Mouse (Mus musculus) T-helper 1 cell (primary cell): ENCODE measurements around the gene Flvcr1.

Experiments
- in situ Hi-C: fragments of 300-600 bp; cut with MboI, MseI; formaldehyde crosslinking; loops from one replicate; pipeline ENCODE4 v1.15.1; 2025; ENCODE audit warnings: high pct_unique_total_duplicates

Gene Flvcr1

GRCm38 (mm10) chr1:191026021-191026713 is at the start of gene Flvcr1:
Flvcr1 (minus strand) TSS chr1:191026158.
- in situ Hi-C loops, result no loop called here

DNA sequence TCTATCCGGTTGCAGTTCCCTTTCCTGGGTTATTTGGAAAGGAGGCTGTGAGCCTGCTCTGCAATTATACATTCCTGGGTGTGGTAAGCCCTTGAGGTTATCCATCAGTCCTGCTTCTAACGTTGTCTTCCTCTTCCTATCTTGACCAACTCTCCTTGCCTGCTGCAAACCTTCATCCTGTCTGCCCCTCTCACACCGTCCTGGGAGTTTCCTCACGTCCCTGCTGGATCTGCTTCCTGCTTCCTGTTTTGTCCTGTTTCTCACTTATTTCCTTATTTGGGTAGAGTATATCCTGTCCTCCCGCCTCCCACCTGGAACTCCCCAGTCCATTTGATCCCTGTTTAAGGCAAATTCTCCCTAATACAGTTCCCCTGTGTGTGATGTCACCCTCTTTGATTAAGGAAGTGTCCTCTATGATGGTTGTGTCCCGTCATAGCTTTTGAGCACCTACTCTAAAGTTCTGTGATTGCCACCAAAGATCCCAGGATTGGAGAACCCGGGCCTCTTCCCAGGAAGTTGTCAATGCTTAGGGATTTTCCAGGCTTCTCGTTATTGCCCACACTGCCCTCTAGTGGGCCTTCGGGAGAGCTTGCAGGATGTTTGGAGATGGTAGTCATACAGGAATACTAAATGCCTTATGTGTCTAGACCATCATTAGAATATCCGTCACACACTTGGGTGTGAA is 49.4 kb upstream of the Flvcr1 start:
- in situ Hi-C loops, result no loop called here

- in situ Hi-C loops, result no loop called here
These were observed 47.5 kb upstream of the Flvcr1 start for GRCm38 (mm10) chr1:191073486-191073885.

- in situ Hi-C loops, result no loop called here
These were observed 47.0 kb upstream of the Flvcr1 start for GRCm38 (mm10) chr1:191073001-191073400.

DNA sequence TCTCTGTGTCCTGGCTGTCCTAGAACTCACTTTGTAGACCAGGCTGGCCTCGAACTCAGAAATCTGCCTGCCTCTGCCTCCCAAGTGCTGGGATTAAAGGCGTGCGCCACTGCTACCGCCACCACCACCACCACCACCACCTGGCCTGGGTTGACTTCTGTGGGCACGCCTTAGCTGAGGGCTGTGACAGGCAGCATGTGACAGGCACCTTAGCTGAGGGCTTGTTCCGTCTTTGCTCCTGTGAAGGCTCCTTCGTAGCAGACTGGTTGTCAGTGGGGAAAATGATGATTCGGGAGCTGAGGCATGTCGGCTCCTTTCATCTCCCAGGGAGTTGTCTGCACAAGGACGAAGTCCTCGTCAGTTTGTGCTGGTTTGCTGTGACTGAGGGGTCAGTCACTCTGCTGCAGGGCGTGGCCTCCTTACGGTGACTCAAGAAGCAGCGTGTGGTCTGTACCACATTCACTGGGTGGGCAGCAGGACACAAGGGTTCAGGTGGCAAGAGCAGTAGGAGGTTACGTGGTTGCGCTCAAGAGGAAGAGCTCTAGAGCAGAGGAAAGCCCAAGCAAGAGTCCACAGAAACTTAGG is 46.5 kb upstream of the Flvcr1 start:
- in situ Hi-C loops, result no loop called here

DNA sequence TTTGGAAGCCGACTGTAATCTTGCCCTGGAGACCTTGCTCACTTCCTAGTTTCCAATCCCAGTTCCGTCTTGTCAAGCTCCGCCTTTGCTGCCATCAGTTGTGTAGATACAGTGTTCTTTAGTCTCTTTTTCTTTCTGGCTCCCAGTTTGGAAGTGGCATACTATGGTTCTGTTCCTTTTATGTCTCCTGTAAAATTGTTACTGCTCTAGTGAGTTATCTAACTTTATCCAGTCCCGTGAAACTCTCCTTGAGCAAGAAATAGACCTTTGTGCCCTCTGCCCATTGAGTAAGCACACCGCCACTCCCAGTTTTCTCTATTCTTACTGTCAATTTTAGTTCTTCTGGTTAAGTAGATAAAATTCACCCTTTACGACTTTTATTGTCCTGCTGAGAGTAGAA is 45.7 kb upstream of the Flvcr1 start:
- in situ Hi-C loops, result no loop called here

DNA sequence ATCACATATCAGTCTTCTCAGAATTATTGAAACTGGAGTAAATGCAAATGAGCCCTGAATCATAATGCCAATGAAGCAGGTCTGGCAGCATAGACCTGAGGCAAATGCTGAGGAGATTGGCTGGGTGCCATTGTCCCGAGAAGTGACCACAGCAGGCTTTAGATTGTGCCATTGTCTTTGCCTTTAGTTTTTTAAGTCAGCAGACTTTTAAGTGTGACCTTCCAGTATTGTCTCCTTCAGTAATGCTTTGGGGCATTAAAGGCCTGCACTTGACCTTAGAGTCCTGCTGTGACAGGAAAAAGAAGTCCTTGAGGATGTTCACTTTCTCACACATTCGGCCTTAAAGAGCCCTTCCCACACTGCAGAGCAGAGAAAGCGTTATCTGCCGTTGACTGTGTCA is 44.3 kb upstream of the Flvcr1 start:
- in situ Hi-C loops, result no loop called here

GRCm38 (mm10) chr1:191068377-191068776 is 42.4 kb upstream of the Flvcr1 start:
- in situ Hi-C loops, result loop anchor here (10.0 kb wide), 1 partner anchor 376 kb away; no protein-coding TSS in a partner anchor

- in situ Hi-C loops, result loop anchor here (10.0 kb wide), 1 partner anchor 380 kb away; no protein-coding TSS in a partner anchor
These were observed 39.2 kb upstream of the Flvcr1 start for GRCm38 (mm10) chr1:191065188-191065587.

DNA sequence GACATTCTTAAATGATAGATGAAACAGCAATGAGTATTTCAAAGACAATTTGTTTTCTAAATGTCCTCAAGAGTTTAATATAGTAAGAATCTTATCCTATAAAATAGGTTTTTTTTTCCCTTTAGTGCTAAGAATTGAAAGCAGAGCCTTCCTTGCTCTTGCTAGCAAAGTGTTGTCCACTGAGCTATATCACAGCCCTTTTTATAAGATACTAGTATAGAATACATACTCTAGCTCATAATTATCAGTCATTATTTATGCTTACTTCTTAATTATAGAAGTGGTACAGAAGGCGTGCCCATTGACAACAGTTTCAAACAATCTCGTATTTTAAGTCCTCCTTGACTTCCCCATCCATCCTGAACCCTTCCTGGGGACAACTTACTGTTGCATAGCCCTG is 38.6 kb upstream of the Flvcr1 start:
- in situ Hi-C loops, result loop anchor here (10.0 kb wide), 1 partner anchor 380 kb away; no protein-coding TSS in a partner anchor

DNA sequence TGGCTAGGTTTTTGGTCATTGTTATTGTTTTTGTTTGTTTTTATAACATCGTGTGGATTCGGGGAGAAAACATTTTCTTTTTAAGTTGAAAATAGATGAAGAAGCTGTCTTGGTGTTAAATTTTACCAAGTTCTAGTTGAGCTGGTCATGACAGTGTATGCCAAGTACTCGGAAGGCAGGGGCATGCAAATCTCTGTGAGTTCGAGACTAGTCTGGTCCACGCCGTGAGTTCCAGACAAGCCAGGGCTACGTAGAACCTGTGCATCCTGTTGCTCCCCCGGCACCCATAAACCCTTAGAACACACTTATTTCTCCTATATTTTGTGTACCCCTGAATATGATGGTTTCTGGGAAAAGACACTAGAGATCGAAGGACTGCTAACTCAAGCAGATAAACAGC is 37.7 kb upstream of the Flvcr1 start:
- in situ Hi-C loops, result loop anchor here (10.0 kb wide), 1 partner anchor 381 kb away; no protein-coding TSS in a partner anchor

GRCm38 (mm10) chr1:191062781-191063485 is 37.0 kb upstream of the Flvcr1 start, which contains the start of the genes Tatdn3 and Nsl1:
Tatdn3 (minus strand) TSS chr1:191062932.
Nsl1 (plus strand) TSS chr1:191063012.
- in situ Hi-C loops, result loop anchor here (10.0 kb wide), 1 partner anchor 382 kb away; no protein-coding TSS in a partner anchor

GRCm38 (mm10) chr1:191062241-191062780 is 36.4 kb upstream of the Flvcr1 start:
- in situ Hi-C loops, result loop anchor here (10.0 kb wide), 1 partner anchor 382 kb away; no protein-coding TSS in a partner anchor

GRCm38 (mm10) chr1:191057461-191057860 is 31.5 kb upstream of the Flvcr1 start:
- in situ Hi-C loops, result loop anchor here (5.0 kb wide), 1 partner anchor 115 kb away; no protein-coding TSS in a partner anchor

GRCm38 (mm10) chr1:191055533-191055873 is 29.5 kb upstream of the Flvcr1 start:
- in situ Hi-C loops, result loop anchor here (5.0 kb wide), 1 partner anchor 113 kb away; no protein-coding TSS in a partner anchor

DNA sequence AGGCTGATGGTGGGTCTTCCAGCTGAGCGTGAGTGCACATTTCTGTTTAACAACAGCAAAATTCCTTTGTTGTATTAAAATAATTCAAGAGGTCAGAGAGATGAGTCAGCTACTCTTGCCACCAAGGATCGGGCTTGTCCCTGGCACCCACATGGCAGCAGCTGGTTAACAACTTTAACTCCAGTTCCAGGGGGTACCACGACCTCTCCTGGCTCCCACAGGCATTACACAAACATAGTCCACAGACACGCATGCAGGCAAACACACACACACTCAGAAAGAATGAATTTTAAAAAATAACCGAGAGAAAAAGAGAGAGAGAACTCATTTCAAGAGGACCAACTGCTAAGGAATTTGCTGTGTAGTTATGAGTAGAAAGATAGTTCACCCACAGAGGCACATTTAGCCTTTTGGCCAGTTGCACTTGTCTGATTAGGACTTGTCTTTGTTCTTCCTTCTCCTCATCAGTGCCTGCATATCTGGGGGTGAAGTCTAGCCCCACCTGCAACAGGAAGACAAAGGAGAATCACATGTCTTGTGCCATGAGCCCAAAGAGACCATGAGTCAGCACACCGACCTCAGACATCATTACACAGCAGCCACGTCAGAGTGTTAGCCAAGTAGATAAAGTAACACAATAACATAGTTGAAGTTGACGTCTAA is 29.0 kb upstream of the Flvcr1 start:
- in situ Hi-C loops, result loop anchor here (5.0 kb wide), 1 partner anchor 113 kb away; no protein-coding TSS in a partner anchor

GRCm38 (mm10) chr1:191053555-191053954 is 27.6 kb upstream of the Flvcr1 start:
- in situ Hi-C loops, result no loop called here

DNA sequence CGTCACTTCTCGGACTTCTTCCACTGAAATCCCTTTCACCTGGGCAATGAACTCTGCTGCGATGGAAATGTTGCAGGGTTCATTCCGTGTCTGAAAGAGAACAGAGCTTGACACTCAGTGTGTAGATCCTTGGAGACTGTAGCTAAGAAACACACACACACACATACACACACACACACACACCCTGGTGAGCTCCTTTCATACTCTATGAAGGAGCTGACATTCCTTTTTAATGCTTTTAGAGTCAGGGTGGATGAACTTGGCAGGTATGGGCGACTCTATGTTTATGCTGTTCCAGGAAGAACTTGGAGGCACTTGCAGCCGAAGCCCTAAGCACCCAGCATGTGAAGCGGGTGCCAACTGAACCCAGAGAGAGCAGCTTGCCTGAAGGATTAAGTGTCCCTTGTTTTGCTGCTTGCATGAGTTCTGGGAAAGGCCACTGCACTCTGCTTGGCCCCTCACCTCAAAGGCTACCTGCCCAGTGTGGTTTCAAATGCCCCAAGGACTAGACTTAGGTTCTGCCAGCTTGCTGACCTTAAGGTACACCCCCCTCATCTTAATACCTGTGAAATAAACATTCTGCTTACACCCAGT is 20.4 kb upstream of the Flvcr1 start:
- in situ Hi-C loops, result no loop called here

DNA sequence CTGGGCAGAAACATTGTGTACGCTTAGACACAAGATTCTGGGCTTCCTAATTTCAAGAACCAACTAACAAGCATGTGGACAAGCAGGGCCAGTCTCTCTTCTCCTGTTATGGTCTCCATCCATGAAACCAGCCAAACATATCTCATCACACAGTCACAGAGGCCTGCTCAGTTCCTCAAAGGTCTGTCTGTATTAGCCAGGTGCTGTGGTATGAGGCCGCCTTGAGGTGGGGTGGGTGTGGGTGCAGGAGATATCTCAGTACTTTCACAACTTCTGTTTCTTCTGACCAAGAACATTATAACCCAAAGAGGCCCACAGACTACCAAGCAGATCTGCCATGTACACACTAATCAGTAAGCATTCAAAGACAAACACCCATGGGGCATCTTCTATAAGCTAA is 19.3 kb upstream of the Flvcr1 start:
- in situ Hi-C loops, result no loop called here

- in situ Hi-C loops, result no loop called here
These were observed 16.7 kb upstream of the Flvcr1 start for GRCm38 (mm10) chr1:191042688-191043087.
